Mouse (Mus musculus): ENCODE results near the gene Scn8a. TPM values are rescaled to one million over a fixed set of nuclear protein-coding genes. Genes with fewer than 3 reads are reported as not detected.

The Scn8a gene
- polyA plus RNA-seq, 2 experiments, result 4.7 to 8.4 TPM

DNA sequence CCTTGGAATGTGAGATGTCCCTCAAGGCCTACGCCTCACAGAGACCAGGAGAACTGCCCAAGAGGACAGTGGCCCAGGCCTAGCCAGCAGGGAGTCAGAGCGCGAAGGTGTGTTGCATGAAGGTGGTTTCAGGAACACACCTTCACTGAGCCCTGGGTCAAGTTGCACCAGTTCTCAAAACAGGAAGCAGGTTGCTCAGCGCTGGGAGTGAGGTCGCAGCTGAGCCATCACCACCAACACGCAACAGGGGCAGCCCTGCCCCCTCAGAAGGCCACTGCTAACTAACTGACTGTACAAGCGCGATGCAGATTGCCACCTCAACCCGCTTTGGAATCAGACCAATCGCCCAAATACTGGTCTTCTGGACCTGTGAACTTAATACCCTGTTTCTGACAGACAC, 214.8 kb downstream of the Scn8a start:
- DNase-seq (ENCODE audit: low spot score) (no peak), ATAC-seq (ENCODE audit: low FRiP score, low read depth) (no peak)
- Histone ChIP-seq H3K4me2 (replicated peaks; ENCODE audit: low read depth, low read length, severe bottlenecking) (no peak overlapping the region), H3K4me1 (ENCODE audit: control insufficient read depth, insufficient read depth, low read length) (peaks cover 17% of the 10 kb centered on the region), H3K4me3 (replicated peaks; ENCODE audit: low read length) (no peak overlapping the region), H3K36me3 (ENCODE audit: control insufficient read depth, insufficient read depth, low read length) (no peaks in the 10 kb centered on the region), H3K27ac (replicated peaks; ENCODE audit: low read depth, low read length) (no peak overlapping the region), H3K27me3 (ENCODE audit: control insufficient read depth, insufficient read depth, low read length) (no peaks in the 10 kb centered on the region), H3K9ac (ENCODE audit: low read depth, low read length, severe bottlenecking) (no peak overlapping the region), H3K9me3 (ENCODE audit: control insufficient read depth, low read length) (no peaks in the 10 kb centered on the region)
- 73% methylated on average over 10 of the region's 10 CpGs for WGBS
- TF ChIP-seq POLR2A (IDR thresholded peaks at IDR 0.05; ENCODE audit: borderline replicate concordance, extremely low read depth, insufficient read depth, insufficient read length), result no peak

DNA sequence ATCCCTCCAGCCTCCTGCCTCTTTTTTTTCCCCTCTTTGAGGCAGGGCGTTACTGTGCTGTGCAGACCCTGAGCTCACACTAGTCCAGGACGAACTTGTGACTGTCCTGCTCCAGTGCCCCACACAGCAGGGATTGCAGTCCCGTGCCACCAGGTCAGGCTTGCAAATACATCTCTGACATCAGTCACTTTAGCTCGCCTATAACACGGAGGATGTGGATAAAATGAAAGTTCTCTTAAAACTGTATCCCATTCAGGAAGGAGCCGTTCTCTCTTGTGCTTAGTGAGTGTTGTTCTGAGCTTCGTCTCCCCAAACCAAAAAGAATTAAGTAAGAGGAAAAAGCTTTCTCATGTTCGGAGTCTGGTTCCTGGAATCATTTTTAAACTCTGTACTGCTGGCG, 216.8 kb downstream of the Scn8a start:
- DNase-seq (ENCODE audit: low spot score), result no peak
- WGBS, result 54% methylated on average over 9 of the region's 9 CpGs
- Histone ChIP-seq H3K27me3 (ENCODE audit: control insufficient read depth, insufficient read depth, low read length) (no peaks in the 10 kb centered on the region), H3K4me1 (ENCODE audit: control insufficient read depth, insufficient read depth, low read length) (peaks cover 10% of the 10 kb centered on the region), H3K4me3 (replicated peaks; ENCODE audit: low read length) (no peak overlapping the region), H3K36me3 (ENCODE audit: control insufficient read depth, insufficient read depth, low read length) (no peaks in the 10 kb centered on the region), H3K9ac (ENCODE audit: low read depth, low read length, severe bottlenecking) (no peak overlapping the region), H3K4me2 (replicated peaks; ENCODE audit: low read depth, low read length, severe bottlenecking) (no peak overlapping the region), H3K9me3 (ENCODE audit: control insufficient read depth, low read length) (no peaks in the 10 kb centered on the region), H3K27ac (replicated peaks; ENCODE audit: low read depth, low read length) (0 out of 2 replicates have a peak overlapping the region, but pooled peaks have one; percentile 41)
- ATAC-seq (ENCODE audit: low FRiP score, low read depth), result no peak
- no peak for TF ChIP-seq POLR2A (IDR thresholded peaks at IDR 0.05; ENCODE audit: borderline replicate concordance, extremely low read depth, insufficient read depth, insufficient read length)

GRCm38 (mm10) chr15:101086956-101087355, 217.3 kb downstream of the Scn8a start:
- 0 out of 2 replicates have a peak, but pooled peaks cover 5% of the 10 kb centered on the region for H3K4me1 ChIP-seq (ENCODE audit: control insufficient read depth, insufficient read depth, low read length)
- H3K27ac ChIP-seq (replicated peaks; ENCODE audit: low read depth, low read length), result 0 out of 2 replicates have a peak overlapping the region, but pooled peaks have one; percentile 41
- DNase-seq (ENCODE audit: low spot score) (no peak), ATAC-seq (ENCODE audit: low FRiP score, low read depth) (no peak)
- H3K9ac ChIP-seq (ENCODE audit: low read depth, low read length, severe bottlenecking), result no peak overlapping the region
- WGBS, result 57% methylated on average over 3 of the region's 3 CpGs
- no peaks in the 10 kb centered on the region for H3K9me3 ChIP-seq (ENCODE audit: control insufficient read depth, low read length)
- no peak overlapping the region for H3K4me3 ChIP-seq (replicated peaks; ENCODE audit: low read length)
- H3K36me3 ChIP-seq (ENCODE audit: control insufficient read depth, insufficient read depth, low read length), result no peaks in the 10 kb centered on the region
- H3K4me2 ChIP-seq (replicated peaks; ENCODE audit: low read depth, low read length, severe bottlenecking), result no peak overlapping the region
- no peaks in the 10 kb centered on the region for H3K27me3 ChIP-seq (ENCODE audit: control insufficient read depth, insufficient read depth, low read length)
- TF ChIP-seq POLR2A (IDR thresholded peaks at IDR 0.05; ENCODE audit: borderline replicate concordance, extremely low read depth, insufficient read depth, insufficient read length), result no peak

DNA sequence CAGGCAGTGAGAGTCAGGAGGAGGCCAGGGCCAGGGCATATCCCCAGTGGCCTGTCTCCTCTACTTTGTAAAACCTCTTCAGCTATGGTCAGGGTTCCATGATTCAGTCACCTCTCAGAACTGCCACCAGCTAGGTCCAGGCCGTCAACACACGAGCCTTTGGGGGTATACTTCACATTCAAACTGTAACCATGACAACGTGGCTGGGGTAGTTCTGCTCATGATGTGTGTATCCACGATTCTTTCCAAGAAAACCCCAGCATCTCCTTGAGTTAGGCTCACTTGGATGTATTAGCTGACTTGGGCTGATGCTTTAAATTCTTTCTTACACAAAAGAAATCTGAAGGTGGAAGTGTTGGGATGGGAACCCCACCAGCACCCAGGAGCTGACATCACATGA, 218.6 kb downstream of the Scn8a start:
- H3K4me3 ChIP-seq (replicated peaks; ENCODE audit: low read length), result no peak overlapping the region
- H3K36me3 ChIP-seq (ENCODE audit: control insufficient read depth, insufficient read depth, low read length), result no peaks in the 10 kb centered on the region
- H3K4me1 ChIP-seq (ENCODE audit: control insufficient read depth, insufficient read depth, low read length), result peaks cover 11% of the 10 kb centered on the region
- H3K27me3 ChIP-seq (ENCODE audit: control insufficient read depth, insufficient read depth, low read length), result no peaks in the 10 kb centered on the region
- no peak overlapping the region for H3K27ac ChIP-seq (replicated peaks; ENCODE audit: low read depth, low read length)
- TF ChIP-seq POLR2A (IDR thresholded peaks at IDR 0.05; ENCODE audit: borderline replicate concordance, extremely low read depth, insufficient read depth, insufficient read length), result no peak
- ATAC-seq (ENCODE audit: low FRiP score, low read depth) (no peak), DNase-seq (ENCODE audit: low spot score) (no peak)
- H3K9ac ChIP-seq (ENCODE audit: low read depth, low read length, severe bottlenecking), result no peak overlapping the region
- WGBS, result 62% methylated on average over 4 of the region's 4 CpGs
- no peak overlapping the region for H3K4me2 ChIP-seq (replicated peaks; ENCODE audit: low read depth, low read length, severe bottlenecking)
- no peaks in the 10 kb centered on the region for H3K9me3 ChIP-seq (ENCODE audit: control insufficient read depth, low read length)

DNA sequence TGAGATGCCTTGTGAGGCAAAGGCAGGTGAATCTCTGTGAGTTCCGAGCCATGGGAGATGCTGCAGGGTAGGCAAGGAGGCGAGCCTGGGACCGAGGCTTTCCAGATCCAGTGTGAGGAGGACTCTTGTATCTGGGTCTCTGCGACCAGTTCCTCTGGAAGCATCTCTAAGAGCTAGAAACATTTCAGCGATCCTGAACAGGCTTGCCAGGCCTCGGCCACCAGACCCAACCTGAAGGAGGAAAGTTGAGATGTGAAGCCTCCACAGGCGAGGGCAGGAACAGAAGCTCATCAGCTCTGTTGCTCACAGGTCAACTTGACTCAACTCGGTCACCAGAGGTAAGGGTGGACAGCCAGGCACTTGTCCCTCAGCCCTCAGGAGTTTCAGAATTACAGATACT, 221.9 kb downstream of the Scn8a start:
- 92% methylated on average over 8 of the region's 8 CpGs for WGBS
- Histone ChIP-seq H3K27me3 (ENCODE audit: control insufficient read depth, insufficient read depth, low read length) (no peaks in the 10 kb centered on the region), H3K27ac (replicated peaks; ENCODE audit: low read depth, low read length) (no peak overlapping the region), H3K9me3 (ENCODE audit: control insufficient read depth, low read length) (no peaks in the 10 kb centered on the region), H3K4me2 (replicated peaks; ENCODE audit: low read depth, low read length, severe bottlenecking) (no peak overlapping the region), H3K36me3 (ENCODE audit: control insufficient read depth, insufficient read depth, low read length) (no peaks in the 10 kb centered on the region), H3K9ac (ENCODE audit: low read depth, low read length, severe bottlenecking) (no peak overlapping the region), H3K4me3 (replicated peaks; ENCODE audit: low read length) (no peak overlapping the region), H3K4me1 (ENCODE audit: control insufficient read depth, insufficient read depth, low read length) (peaks cover 13% of the 10 kb centered on the region)
- DNase-seq (ENCODE audit: low spot score) (no peak), ATAC-seq (ENCODE audit: low FRiP score, low read depth) (no peak)
- no peak for TF ChIP-seq POLR2A (IDR thresholded peaks at IDR 0.05; ENCODE audit: borderline replicate concordance, extremely low read depth, insufficient read depth, insufficient read length)

Measured in limb, embryonic 14.5 days (tissue).